Mouse (Mus musculus): ENCODE data around the gene Hhip.

Hhip gene

DNA sequence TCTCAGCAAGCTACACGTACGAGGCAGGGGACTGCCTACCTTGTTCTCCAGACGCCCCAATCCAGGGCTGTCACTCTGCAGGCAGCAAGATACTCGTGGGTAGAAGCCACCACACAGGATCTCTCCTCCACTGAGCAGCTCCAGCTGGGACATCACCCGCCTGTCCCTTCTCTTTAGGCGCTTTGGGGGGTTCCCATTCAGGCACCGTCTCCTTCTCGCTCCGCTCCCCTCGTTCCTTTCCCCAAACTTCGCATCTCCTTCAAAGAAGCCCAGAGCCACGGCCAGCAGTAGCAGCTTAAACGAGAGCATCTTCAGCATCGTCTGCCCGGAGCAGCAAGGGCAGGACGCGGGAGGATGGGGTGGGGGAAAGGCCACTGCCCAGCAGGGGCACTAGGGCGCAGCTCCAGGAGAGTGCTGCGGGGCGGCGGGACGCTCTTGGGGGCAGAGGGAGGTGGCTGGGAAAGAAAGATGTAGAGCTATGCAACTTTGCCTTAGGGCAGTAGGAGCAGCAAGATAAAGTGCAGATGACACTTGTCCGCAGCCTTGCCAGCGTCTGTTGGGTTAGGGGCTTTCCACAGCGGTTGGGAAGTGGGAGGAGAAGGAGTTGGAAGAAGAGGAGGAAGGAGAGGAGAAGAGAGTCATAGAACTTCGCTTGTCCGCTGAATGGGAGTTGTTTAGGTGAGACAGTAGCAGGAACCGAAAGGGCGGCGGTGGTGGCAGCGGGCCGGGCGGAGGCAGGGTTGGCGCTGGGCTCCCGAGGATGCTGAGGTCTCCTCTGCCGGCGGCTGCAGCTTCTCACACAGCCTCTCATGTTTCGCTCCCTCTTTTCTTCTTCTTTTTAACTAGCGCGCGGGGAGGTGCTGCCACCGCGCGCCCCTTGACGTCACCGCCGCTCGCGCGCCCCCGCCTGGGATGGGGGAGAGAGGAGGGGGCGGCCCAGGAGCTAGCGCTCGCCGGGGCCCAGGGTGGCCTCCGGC, at the start of gene Hhip:
Hhip (minus strand) TSS at position 809 of the 977 bp plus-strand sequence.
- peak; percentile 64 for DNase-seq

DNA sequence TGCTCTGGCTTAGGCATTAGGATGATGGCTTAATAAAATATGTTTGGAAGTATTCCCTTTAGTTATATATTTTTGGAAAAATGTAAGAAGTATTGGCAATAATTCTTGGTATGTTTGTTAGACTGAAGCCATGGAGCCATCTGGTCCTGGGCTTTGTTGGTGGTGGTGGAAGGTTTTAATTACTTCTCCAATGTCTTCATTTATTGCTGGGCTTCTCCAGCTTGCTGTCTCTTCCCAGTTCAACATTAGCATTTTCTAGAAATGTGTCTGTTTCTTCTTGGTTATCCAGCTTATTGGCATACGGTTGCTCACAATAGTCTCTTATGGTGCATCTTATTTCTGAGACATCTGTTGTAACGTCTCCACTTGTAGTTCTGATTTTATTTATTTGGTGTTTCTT, 29.2 kb upstream of the Hhip start:
- DNase-seq = no peak

DNA sequence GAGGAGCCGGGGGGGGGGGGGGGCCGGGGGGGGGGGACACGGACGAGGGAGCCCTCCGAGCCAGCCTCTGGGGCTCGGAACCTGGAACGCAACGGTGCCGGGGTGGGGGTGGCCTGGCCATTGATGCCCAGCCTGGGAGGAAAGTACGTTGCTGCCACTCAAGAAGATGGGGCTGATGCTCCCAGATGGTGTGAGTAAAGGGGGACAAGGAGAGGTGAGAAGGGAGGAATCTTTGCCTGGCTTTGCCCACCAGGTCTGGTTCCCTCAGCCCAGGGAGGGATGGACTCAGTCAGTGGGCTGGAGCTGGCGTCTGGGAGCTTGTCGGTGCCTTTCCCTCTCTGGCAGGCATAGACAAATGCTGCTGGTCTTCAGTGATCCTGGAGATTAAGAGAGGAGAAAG, 387 bp upstream of the Hhip start:
- DNase-seq = peak; percentile 18

DNA sequence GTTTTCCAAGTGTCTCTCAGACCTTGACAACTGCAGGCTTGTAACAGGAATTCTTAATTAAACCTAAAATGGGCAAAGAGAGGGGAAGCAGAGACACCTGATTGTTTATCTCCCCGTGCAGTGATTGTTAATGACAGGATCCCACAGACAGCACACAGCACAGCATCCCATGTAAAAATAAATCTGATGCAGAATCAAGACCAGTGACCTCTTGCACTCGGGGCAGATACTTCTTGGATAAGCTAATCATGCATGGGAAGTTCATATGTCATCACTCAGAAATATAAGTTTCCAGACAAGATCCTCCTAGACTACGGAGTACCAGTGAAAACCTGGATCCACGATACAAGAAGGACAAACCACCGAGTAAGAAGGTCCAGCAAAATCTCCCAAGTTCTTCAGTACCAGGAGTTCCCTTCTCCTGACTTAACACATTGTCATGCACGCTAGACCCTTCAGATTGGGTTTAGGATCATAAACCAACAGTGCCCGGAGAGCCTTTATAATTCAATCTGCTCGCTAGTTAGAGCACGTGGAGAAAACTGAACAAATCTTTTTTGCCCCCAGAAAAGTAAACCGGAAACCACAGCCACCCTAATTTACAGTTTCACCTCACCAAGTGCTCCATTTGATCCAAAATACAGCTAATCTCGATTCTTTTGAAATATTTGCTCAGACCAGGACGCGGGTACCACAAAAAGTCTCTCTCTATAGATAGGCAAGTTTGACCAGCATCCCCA, 1.3 kb downstream of the Hhip start:
- DNase-seq = no peak

DNA sequence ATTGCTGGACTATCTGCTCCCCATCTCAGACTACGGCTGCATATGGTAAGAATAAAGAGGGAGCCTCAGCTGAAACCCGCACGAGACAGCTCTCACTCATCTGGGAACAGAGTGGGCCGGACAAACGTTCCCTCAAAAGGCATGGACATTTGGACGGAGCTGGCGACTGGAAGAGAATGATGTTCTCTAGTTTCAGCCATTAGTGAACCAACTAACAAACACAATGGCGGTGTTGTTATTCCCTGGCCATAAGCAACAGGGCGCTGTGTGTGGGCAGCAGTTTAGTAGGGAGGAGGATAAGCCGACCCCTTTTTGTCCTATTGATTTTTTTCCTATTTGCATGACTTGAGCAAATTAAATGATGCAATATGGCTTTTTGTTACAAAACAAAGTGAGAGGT, 2.0 kb downstream of the Hhip start:
- DNase-seq = no peak

DNA sequence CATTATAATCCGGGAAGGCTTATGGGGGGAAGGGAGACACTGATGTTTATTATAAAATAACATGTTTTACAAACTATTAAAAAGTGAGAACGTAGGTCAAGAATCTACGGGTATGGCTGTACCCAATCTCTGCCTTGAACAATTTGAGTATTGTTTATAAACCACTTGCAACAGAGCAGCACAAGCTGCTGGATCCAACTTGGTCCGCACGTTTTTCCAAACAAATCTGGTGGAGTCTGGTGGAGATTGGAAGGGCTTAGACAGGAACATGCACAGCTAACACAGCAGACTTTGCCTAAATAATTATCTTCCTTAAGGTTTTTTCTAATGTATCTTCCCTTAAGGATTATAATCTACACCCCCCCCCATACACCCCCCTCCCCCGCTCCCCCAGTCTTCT, 2.7 kb downstream of the Hhip start:
- no peak for DNase-seq

DNA sequence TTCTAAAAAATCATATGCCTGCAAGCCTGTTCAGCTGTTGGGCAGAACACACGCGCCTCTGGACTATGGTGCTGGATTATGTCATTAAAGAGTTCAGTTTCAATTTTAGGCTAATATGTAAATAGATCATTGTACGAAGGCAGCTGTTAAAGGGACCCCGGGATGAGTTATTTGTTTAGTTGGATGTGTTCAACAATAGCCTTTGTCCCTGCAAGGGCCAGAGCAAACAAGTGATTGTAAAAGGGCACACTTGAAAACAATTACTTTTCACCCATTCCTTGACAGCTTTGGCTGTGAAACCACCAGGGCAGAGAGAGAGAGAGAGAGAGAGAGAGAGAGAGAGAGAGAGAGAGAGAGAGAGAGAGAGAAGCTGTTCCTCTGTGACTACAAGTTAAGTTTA, 3.6 kb downstream of the Hhip start:
- DNase-seq = peak; percentile 5

DNA sequence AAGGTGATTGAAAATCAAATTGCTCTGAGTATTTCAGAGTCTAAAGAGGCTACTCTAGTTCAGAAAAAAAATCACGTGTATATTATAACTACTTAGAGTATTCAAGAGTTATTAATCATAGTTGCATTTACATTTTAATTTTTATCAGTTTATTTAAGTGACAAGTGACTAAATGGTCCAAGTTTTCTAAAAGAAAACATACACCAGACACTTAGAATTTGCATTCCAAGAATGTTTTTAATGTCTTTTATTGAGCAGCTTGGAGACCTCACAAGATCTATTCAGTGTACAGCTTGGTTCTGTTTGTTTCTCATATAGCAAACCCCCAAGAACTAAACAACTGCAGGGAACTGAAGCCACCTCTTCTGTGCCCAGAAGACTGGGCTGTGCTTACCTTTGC, 5.0 kb downstream of the Hhip start:
- no peak for DNase-seq

DNA sequence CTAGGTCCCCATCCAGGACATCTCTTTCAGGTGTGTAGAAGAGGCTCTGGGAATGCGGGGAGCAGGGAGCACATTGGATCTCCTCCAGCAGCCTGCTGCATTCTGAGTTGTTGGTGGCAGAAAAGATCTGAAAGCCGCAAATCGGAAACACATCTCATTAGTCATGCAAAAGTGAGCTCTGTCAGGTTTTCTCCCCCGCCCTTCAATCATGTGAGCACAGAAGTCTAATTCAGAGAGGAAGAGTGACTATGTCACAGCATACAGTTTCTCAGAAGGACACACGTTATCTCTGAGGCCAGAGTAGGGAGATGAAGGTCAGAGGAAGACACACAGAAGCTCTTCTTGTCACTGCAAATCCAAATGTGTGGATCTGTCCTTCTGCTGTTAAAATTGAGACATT, 6.3 kb downstream of the Hhip start:
- no peak for DNase-seq

DNA sequence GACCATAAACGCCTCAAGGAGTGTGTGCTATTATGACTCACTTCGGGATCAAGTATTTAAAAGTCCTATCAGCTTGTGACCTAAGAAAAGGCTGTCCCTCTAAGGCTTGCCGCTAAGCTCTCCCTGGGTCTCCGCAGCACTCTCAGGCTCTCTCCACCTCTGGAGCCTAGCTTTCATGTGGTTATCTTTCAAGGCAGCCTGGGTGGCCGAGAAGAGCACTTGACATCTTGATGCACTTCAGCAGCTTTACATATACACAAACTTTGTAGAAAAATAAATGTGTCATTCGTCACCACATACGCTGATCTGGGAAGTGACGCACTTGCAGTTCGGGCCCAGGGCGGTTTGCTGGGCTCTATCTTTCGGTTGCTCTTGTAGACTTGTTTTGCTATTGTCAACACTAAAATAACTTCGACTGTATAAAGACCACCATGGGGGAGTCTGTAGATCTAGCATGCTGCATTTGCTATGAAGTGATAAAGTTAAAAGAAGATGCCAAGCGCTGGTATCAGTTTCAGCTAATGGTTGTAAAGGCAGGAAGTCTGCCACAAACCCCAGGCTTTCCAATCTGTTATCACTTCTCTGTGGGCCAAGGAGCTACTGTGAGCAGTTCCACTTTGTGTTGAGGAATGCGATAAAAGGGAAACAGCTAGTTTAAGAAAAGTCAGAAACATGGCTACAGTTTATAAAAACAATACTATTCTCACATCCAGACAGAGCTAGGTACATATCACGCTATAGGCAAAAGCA, 8.4 kb downstream of the Hhip start:
- no peak for DNase-seq

DNA sequence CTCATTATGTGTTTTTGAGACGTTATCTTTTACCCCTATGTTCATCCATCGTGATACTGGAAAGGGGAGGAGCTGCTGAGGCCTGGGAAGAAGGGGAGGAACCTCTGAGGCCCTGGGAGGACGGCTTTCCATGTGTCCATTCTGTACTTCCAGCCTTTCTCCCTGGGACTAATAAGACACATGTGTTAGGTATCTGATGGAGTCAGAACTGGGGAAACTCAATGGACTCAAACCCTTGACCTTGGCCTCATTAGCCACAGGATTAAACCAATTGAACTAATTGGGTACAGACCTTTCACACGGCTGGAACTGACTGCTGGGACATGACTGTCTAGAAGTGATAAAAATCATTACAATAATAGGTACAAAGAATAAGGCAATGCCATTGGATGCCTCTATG, 9.6 kb downstream of the Hhip start:
- DNase-seq = no peak

DNA sequence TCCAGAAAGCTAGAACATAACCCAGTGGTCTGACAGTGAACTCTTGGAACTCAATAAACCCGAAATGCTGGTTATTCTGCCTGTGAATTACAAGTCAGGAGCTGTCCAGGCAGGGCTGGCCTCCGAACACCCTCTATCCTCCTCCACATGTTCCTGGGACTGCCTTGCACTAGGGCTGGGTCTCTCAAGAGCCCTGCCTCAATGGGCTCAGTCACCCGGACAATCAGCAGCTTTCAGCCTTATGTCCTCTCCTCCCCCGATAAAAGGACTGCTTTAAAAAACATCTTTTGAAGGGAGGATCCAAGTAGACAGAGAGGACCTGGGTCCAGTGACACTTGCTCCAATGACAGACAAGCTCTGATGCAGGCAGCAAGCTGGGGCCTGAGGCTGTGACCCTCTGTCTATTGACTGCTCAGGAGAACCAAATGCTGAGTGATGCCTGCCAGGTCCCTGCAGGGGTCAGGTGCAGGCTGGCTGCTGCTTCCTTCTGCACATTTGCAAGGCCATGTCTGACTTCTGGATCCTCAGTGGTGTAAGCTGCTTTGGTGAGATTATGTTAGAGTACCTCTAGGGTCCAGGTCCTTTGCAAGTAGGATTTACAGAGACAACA, 20.1 kb downstream of the Hhip start:
- DNase-seq = no peak

DNA sequence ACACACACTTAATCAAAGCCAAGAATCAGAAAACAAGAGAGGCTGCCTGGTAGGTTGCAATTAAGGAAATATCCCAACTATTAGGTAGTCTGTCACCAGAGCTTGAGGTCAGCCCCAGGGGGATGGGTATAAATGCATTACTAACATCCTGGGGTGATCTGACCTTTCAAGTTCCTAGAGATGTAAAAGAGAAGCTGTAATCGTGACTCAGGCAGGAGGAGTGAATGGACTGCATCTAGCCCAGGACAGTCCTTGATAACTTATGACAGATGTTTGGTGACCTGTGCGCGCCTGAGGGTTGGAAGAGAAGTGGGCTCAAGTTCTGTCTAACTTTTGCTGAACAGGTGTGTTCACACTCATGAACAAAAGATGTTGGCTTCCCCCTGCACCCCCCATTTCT, 25.2 kb downstream of the Hhip start:
- DNase-seq = no peak

DNA sequence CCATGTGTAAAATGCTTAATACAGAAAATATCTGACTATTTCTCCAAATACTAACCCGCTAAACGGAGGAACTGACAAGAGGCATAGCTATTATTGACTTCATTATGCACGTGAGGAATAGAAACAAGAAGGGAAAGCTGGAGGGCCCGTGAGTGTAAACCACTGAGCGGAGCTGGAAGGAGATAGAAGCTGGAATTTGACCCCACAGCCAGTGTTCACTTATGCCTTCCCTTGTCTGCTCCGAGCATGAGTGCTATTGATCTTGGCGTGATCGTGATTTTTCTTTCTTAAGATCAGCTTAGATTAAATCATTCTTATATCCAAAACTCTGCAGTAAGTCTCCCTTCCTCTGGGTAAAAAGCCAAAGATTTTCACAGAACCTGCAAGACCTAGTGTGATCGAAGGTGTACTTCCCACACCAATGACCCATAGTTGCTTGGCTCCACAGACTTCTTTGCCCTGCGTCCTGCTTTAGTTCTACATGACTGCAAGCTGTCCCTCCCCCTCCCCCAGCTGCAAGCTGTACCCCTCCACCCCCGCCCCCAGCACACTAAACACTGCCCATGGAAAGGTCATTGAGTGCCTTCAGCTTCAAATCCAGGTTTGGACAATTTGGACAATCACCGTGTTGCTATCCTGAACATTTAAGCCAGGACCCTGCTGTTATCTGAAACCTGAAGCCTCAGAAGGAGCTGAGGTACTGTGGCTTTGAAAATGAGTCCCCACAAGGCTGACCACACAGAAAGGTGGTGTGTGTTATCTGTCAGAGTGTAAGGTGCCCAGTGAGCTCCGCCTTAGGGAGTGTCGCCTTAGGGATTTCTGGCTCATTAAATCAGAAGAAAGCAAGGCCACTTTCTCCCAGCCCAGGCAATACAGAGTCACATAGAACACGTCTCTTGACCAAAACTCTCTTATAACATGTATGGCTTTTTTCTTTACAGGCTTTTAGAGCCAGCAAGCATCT, 26.2 kb downstream of the Hhip start:
- no peak for DNase-seq

DNA sequence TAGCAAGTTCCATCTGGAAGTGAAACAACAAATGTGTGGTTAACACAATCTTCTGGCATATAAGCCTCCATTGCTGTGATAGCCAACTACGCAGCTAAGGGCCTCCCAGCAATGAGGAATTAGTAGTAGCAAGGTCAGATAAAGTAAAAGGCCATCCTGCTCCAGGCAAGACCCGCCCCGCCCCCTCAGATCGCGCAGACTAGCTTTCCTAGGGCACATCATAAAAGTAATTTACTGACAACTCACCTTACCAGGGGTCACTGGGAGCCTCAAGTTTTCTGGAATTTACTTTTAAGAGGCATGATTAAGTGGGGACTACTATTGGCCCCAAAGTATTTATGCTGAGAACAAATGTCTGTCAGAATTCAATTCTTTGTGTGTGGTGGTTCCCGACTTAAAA, 28.2 kb downstream of the Hhip start:
- no peak for DNase-seq

DNA sequence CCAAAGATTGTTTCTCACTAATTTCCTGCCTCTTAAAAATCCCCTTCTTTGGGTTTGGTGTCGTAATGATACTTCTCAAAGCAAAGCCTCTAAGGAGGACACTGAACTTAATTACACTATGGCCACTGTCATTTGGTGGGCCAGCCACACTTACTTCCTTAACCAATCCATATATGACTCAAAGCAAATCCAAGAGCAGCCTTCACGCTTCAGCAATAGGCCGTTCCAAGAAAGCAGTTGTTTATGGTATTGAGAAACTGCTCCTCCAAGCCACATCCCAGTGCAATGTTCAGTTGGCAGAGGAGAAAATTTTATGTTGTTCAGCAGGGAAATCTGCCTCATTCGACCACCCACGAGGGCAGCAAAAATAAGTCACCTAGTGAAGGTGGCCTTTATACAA, 37.3 kb downstream of the Hhip start:
- no peak for DNase-seq

DNA sequence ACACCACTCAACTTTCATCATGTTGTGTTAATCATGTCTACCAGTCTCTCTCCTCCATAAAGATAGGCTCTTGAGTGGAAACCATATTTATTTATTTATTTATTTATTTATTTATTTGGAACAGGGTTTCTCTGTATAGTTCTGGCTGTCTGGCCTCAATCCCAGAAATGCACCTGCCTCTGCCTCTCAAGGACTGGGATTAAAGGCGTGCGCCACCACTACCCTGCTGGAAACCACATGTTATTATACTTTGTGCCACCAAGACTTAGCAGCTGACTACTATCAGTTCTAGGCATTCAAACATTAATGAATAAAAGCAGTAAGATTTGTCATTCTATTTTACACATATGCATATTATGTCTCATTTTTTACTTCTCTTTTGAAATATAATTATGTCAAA, 42.0 kb downstream of the Hhip start:
- DNase-seq = no peak

DNA sequence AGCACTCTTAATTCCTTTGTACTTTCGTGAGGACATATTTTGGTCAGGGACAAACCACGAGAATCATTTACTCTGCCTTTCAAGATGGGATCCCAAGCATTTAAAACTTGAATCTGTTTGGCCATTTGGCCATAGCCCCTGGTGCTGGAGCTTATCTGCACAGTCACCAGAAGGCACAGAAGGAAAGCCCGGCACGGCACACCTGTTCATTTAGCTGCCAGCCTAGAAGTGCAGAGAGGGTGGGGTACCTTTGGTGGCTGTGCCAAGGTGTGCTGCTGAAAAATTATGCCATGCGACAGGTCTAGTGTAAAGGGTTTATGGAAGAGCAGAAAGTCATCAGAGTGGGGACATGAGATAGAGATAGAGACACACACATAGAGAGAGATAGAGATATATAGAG, 53.4 kb downstream of the Hhip start:
- no peak for DNase-seq

DNA sequence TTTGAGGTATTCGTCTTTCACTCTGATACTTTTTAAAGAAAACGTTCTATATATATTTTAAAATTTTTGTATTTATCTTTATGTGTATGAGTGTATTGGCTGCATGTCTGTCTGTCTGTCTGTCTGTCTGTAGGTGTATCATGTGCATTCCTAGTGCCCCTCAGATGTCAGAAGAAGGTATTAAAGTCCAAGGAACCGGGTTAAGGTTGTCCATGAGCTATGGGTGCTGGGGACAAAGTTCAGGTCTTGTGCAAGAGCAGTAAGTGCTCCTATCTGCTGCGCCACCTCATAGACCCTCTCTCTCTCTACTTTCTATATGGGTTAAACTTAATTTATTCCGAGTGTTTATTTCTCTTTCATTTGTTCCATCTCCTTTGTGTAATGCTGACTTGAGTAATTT, 55.5 kb downstream of the Hhip start:
- DNase-seq = no peak

DNA sequence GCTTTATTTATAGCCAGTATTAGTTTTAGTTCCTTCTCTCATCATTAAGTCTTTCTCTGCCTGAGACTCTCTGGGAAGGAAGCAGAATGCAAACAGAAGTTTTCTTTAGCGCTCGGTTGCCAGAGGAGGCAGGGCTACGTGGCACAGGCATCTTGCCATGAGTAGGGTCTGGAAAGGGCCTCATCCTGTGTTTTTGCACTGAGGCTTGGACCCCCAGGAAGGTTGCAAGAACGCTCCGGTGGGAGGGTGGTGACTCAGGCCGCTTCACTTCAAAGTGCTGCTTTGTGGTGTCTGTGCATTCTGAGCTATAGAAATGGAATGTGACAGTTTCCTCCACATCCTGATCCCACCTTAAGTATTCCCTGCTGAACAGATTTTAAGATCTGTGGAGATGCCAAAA, 62.7 kb downstream of the Hhip start:
- no peak for DNase-seq

DNA sequence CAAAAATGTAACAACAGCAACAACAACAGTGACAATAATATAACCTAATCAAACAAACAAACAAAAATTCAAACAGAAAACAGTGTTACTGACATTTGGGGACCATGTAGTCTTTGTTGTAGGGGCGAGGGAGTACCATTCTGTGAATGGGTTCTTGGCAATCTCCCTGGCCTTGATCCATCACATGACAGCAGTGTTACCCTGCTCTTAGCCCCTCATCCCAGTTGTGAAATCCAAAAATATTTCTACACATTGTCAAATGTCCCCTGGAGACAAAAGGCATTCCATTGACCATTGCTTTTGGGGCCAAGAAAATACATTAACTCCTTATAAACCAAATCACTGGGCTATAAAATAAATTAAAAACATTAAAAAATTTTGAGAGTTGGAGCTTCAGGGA, 64.3 kb downstream of the Hhip start:
- DNase-seq = no peak

All from right cerebral cortex, adult 18-20 months (tissue).